Mouse (Mus musculus) lung, postnatal 0 days (tissue): ENCODE results near the gene Pnpla2.

Experiments
- CTCF ChIP-seq: IDR thresholded peaks from 2 replicates; pipeline ENCODE4 v1.5.1; 2016; ENCODE audit warnings: antibody characterized with exemption, mild to moderate bottlenecking
- EP300 ChIP-seq: IDR thresholded peaks from 2 replicates; pipeline ENCODE4 v1.6.1; 2016; ENCODE audit warnings: antibody characterized with exemption, mild to moderate bottlenecking, control low read depth

GRCm38 (mm10) chr7:141462333-141462821 lies 7.4 kb downstream of the Pnpla2 start:
- no peak for TF ChIP-seq CTCF
- TF ChIP-seq EP300 = no peak
